Mouse (Mus musculus): ENCODE measurements around the gene Szt2. TPM values are rescaled to one million over a fixed set of nuclear protein-coding genes. Genes with fewer than 3 reads are reported as not detected.

Szt2 gene
- 4.1 and 4.4 TPM in 2 replicates for polyA plus RNA-seq (2015; fragmentation: Nextera tagmentation; extraction: Ambion mirVana)

DNA sequence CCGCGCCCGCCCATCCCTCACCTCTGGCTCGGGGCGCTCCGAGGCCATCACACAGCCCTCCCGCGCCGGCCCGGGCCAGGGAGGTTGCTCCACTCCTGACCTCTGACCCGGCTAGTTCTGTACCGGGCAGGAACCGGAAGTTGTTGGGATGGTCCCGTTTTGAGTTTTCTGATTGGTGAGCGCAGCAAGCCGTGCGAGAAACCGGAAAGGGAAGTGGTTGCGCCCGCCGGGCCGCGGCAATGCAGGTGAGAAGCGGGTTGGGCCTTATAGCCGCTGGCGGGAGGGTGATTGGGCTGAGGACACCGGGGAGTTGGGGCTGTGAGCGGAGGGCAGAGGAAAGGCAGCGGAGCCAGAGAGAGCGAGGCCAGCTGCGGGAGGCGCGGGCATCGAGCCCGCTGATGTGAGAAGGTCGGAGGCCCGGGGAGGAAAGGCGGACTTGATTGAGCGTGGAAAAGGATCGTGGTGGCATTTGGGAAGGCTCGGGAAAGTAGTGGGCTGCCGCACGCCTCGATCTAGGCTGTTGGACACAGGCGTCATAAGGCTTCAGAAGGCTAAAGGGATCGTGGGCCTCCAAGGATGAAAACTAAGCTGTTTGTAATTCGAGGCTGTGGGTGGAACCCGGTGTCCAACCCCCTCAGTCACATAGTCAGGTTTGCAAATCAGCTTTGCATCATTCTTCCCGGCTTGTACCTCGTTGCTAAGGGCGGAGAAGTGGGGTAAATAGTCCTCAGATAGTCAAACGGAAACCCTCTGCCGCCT is at the start of gene Szt2, which contains the start of gene Med8:
Gene Szt2, minus strand, starts transcription at position 132 of the 759 bp plus-strand sequence.
Gene Med8, plus strand, starts transcription at position 196 of the 759 bp plus-strand sequence.
- Histone ChIP-seq H3K27me3 (replicated peaks) (no peaks in the 10 kb centered on the region), H3K4me2 (peak within 1 kb of the TSS; percentile 91), H3K9ac (peak within 1 kb of the TSS; percentile 94), H3K4me1 (peaks cover 21% of the 10 kb centered on the region), H3K36me3 (peaks cover 53% of the 10 kb centered on the region), H3K9me3 (no peaks in the 10 kb centered on the region), H3K27ac (replicated peaks) (peak within 1 kb of the TSS; percentile 70), H3K4me3 (peak within 1 kb of the TSS; percentile 80)
- peak; percentile 91 for ATAC-seq (ENCODE audit: extremely low read depth, insufficient number of reproducible peaks, low FRiP score, low TSS enrichment)
- WGBS: under 1% methylated on average over 51 of the region's 53 CpGs

DNA sequence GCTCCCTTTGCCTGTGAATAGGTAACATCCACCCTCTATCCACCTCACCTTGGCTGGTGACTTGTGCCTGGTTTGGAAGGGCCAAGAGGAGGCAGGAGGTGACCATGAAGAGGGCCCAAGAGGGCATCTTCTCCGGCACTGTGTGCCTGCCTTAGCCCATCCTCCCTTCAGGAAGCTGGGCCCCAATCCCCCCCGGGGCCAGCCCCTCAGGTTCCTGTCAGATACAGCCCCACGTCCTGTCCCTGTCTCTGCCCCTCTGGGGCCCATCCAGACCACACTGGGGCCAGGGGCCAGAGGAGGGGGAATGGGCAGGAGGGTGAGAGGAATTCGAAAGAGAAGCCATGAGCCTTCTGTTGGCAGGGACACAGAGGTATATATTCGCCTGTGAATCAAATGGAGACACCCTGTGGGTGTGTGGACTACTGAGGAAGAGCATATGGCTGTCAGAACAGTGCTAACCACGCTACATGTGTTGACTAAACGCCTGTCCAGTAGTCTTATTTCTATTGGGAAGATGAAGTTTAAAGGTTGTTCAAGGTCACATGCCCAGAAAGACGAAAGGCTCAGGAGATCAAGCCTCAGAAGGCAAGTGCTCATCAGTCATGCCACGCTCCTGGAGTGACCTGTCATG is 48.4 kb upstream of the Szt2 start, which contains the start of gene Mpl:
Gene Mpl, minus strand, starts transcription at position 169 of the 631 bp plus-strand sequence.
- Histone ChIP-seq H3K36me3 (no peaks in the 10 kb centered on the region), H3K27me3 (replicated peaks) (no peaks in the 10 kb centered on the region), H3K9ac (no peak within 1 kb of the TSS), H3K4me1 (no peaks in the 10 kb centered on the region; the same call in 1 of the 2 replicates), H3K4me2 (no peak within 1 kb of the TSS), H3K9me3 (no peaks in the 10 kb centered on the region), H3K27ac (replicated peaks) (no peak within 1 kb of the TSS), H3K4me3 (no peak within 1 kb of the TSS)
- WGBS: 53% methylated on average over 9 of the region's 9 CpGs
- no peak for ATAC-seq (ENCODE audit: extremely low read depth, insufficient number of reproducible peaks, low FRiP score, low TSS enrichment)

DNA sequence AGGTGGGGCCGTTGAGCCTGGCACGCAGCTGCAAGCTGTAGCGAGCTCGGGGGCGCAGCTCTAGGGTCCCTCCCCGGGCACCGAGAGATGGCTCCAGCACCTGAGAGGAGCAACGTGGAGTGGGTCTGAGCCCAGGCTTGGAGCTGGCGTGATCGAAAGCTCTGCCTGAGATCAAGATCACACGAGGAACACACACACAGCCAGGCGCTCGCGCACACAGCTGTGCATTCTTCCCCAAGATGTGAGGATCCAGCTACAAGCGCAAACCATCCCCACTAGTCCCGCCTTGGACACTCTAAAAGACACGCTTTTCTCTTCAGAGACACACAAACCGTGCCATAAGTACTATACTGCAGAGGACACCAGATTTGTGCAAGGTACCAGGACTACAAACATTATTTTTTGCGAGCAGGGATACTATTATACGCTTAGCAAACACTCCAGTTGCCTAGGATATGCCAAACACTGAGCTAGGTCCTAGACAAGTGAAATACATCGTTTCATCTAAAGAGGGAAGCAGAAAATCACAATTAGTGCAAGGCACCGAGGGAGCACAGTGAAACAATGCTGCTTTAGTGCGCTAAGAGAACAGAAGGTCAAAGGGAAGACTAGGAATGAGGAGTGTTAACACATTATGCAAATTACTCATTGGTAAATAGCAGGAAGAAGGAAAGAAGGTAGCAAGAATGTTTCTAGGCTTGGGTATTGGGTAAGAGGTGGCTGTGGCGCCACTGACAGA is 37.5 kb upstream of the Szt2 start:
- ATAC-seq (ENCODE audit: extremely low read depth, insufficient number of reproducible peaks, low FRiP score, low TSS enrichment): no peak
- Histone ChIP-seq H3K27me3 (replicated peaks) (peaks cover 19% of the 10 kb centered on the region), H3K27ac (replicated peaks) (no peak overlapping the region), H3K36me3 (no peaks in the 10 kb centered on the region), H3K4me2 (peak overlapping the region; percentile 76), H3K4me3 (peak overlapping the region; percentile 49), H3K9ac (peak overlapping the region; percentile 71), H3K9me3 (no peaks in the 10 kb centered on the region), H3K4me1 (peaks cover 10% of the 10 kb centered on the region)
- WGBS: 32% methylated on average over 24 of the region's 24 CpGs

DNA sequence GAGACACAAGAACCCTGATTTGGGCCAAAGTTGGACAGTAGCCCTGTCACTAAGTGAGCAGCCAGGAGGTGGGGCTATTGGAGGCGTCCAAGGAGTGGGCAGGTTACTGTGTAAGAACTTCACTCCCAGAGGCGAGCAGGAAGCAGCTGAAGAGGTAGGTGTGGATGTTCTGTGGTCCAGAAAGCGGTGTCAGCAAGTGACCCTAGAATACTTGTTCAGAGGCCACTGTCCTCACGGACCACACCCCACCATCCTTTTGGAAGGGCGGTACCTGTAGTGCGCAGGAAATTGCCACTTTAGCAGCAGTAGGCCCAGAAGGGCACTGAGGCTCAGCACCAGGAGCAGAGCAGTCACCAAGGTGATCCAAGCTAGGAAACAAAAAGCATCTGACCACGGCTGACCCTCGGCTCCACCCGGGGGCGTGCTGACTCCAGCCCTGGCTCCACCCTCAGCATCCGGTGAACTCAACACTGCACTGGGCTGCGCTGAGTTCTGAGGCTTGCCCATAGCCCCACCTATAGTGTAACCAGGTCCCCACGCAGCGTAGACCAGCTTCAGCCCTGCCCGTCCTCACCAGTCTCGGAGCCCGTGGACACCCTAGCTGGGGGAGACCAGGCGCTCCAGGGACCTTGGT is 36.8 kb upstream of the Szt2 start:
- Histone ChIP-seq H3K4me1 (peaks cover 10% of the 10 kb centered on the region), H3K9ac (peak overlapping the region; percentile 71), H3K4me2 (peak overlapping the region; percentile 76), H3K27ac (replicated peaks) (no peak overlapping the region), H3K36me3 (no peaks in the 10 kb centered on the region), H3K9me3 (no peaks in the 10 kb centered on the region), H3K4me3 (peak overlapping the region; percentile 49), H3K27me3 (replicated peaks) (peaks cover 17% of the 10 kb centered on the region)
- 0 out of 2 replicates have a peak, but pooled peaks have one; percentile 46 for ATAC-seq (ENCODE audit: extremely low read depth, insufficient number of reproducible peaks, low FRiP score, low TSS enrichment)
- WGBS: 24% methylated on average over 18 of the region's 18 CpGs

DNA sequence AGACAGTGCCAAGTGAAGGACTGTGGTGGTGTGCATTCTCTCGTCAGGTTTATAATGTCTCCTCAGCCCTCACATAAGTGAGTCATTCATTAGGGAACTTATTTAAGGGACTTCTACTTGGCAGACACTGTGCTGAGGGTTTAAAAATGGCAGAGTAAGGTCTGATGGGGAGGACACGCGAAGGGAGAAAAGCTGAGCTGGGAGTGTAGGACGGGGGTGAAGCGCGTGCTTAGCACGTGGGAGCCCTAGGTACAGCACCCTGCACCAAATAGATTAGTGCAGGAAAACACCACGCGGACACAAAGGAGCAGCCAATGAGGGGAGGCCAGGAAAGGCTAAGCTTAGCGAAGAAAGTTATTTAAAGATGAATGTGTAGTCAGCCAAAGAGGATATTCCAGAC is 36.0 kb upstream of the Szt2 start:
- no peaks in the 10 kb centered on the region for H3K36me3 ChIP-seq
- H3K9ac ChIP-seq: no peak overlapping the region
- no peak overlapping the region for H3K4me3 ChIP-seq
- peaks cover 9% of the 10 kb centered on the region; the same call in 1 of the 2 replicates for H3K27me3 ChIP-seq (replicated peaks)
- ATAC-seq (ENCODE audit: extremely low read depth, insufficient number of reproducible peaks, low FRiP score, low TSS enrichment): no peak
- peaks cover 10% of the 10 kb centered on the region for H3K4me1 ChIP-seq
- 71% methylated on average over 10 of the region's 10 CpGs for WGBS
- no peaks in the 10 kb centered on the region for H3K9me3 ChIP-seq
- no peak overlapping the region for H3K4me2 ChIP-seq
- H3K27ac ChIP-seq (replicated peaks): no peak overlapping the region

DNA sequence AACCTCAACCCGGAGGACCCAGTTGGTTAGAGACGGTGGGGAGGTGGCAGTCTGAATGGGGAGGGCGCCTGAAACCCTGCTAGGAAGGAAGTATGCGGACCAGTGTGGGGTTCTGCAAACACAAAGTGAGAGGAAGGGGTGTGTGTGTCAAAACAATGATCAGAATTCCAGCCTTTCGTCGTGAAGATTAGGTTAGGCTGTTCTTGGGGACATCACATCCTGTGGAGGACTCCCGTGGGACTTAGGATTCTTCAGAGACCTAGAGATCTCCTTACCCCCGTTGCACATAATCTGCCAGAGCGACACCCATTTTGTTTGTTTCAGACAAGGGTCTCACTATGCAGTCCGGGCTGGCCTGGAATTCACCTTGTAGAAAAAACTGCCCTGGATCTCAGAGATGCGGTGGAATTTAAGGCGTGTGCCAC is 28.8 kb upstream of the Szt2 start:
- peaks cover 40% of the 10 kb centered on the region for H3K4me1 ChIP-seq
- H3K4me2 ChIP-seq: peak overlapping the region; percentile 97
- WGBS: 6% methylated on average over 12 of the region's 12 CpGs
- peak overlapping the region; percentile 85 for H3K4me3 ChIP-seq
- no peaks in the 10 kb centered on the region for H3K27me3 ChIP-seq (replicated peaks)
- peak overlapping the region; percentile 95 for H3K27ac ChIP-seq (replicated peaks)
- peak overlapping the region; percentile 84 for H3K9ac ChIP-seq
- no peaks in the 10 kb centered on the region for H3K9me3 ChIP-seq
- no peak for ATAC-seq (ENCODE audit: extremely low read depth, insufficient number of reproducible peaks, low FRiP score, low TSS enrichment)
- peaks cover 32% of the 10 kb centered on the region for H3K36me3 ChIP-seq

DNA sequence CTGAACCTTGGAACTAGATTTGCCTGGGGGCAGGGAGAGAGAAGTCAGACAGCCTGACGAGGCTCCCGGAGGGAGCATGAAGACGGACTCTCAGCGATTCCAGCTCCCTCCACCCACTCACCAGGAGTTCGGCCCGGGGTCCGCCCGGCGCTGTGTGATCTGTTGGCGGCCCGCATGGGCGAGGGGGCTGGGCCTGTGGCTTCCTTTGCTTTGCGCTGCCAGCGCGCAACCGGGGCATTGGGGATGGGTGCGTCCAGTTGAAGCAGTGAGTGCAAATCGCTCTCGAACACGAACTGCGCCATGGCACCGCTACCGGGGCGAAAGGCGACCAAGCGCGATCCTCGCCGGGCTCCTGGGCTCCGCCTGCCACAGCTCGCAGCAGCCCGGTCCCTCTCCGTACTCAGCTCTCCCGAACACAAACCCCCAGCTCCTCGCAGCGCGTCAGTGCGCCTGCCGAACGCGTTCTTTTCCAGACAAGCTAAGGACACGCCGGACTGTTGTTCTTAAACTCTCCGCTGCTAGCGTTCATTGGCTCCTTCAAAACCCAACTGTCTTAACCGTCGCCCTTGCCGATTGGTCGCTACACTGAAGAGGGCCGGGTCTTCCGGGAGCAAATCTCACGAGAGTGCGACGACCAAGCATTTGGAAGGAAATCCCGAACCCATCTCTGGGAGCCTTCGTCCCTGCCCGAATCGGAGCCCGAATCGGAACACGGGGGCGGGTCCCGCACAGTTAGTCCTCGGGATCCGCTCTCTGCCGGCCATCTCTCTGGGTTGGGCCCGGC is 27.9 kb upstream of the Szt2 start, which contains the start of gene Cdc20:
Gene Cdc20, minus strand, starts transcription at position 533 of the 784 bp plus-strand sequence.
- peaks cover 40% of the 10 kb centered on the region for H3K36me3 ChIP-seq
- peak; percentile 87 for ATAC-seq (ENCODE audit: extremely low read depth, insufficient number of reproducible peaks, low FRiP score, low TSS enrichment)
- peak within 1 kb of the TSS; percentile 97 for H3K4me2 ChIP-seq
- WGBS: under 1% methylated on average over 67 of the region's 67 CpGs
- H3K4me1 ChIP-seq: peaks cover 45% of the 10 kb centered on the region
- no peaks in the 10 kb centered on the region for H3K27me3 ChIP-seq (replicated peaks)
- H3K9ac ChIP-seq: peak within 1 kb of the TSS; percentile 93
- H3K27ac ChIP-seq (replicated peaks): peak within 1 kb of the TSS; percentile 95
- peak within 1 kb of the TSS; percentile 85 for H3K4me3 ChIP-seq
- H3K9me3 ChIP-seq: no peaks in the 10 kb centered on the region

DNA sequence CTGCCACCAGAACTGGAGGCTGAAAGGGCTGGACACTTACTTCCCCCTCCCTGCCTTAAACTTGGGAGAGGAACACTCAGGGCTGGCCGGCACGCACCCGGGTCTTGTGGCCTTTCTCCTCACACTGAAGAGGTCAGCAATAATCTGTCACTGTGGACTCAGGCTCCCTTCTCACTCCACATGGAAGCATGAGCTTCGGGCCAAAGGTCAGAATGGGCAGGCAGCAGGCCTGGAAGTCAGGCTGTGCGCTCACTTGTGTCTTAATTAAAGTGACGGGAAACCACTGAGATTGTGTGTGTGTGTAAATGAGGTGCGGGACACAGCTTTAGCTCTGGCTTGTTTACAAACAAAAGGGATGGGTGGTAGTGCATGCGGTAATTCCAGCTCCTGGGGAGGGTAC is 23.3 kb upstream of the Szt2 start:
- Histone ChIP-seq H3K9ac (no peak overlapping the region), H3K27ac (replicated peaks) (no peak overlapping the region), H3K4me3 (no peak overlapping the region), H3K36me3 (peaks cover 63% of the 10 kb centered on the region), H3K9me3 (no peaks in the 10 kb centered on the region), H3K4me1 (peaks cover 60% of the 10 kb centered on the region), H3K4me2 (no peak overlapping the region), H3K27me3 (replicated peaks) (no peaks in the 10 kb centered on the region)
- no peak for ATAC-seq (ENCODE audit: extremely low read depth, insufficient number of reproducible peaks, low FRiP score, low TSS enrichment)
- WGBS: 81% methylated on average over 8 of the region's 8 CpGs

DNA sequence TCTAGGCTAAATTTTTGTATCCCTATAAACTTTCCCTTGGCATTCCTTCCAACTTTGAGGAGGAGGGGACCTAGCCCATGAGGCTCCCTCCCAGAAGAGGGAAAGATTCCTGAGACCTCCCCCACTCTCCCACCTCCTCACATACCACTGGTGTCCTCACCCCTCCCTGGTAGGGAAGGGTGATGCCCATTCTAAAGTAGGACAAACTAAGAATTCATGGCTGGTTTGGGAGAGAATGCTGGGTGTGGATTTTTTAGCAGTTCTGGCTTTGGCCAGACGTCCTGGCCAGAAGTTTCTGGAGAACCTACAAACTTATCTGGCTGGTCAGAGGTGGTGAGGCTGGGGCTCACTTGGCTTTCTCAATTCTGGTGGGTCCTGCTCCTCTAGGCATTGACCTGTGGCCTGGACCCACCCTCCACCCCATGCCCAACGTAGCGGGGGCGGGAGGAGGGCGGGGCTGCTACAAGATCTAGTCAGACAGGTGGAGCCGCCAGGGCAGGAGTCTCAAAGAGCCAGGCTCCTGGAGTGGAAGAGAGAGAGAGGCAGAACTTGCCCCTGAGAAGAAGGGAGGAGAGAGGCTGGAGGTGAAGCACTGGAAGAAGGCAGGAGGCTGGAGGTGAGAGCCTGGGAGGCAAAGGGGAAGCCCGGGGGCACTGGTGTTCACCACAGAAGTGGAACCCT is 20.3 kb upstream of the Szt2 start:
- peak overlapping the region; percentile 84; the same call in 1 of the 2 replicates for H3K27ac ChIP-seq (replicated peaks)

More for the DNA sequence above, 20.3 kb upstream of the Szt2 start:
- Histone ChIP-seq H3K4me3 (peak overlapping the region; percentile 77), H3K4me2 (peak overlapping the region; percentile 83), H3K9ac (peak overlapping the region; percentile 89), H3K4me1 (peaks cover 40% of the 10 kb centered on the region), H3K9me3 (no peaks in the 10 kb centered on the region), H3K36me3 (peaks cover 46% of the 10 kb centered on the region), H3K27me3 (replicated peaks) (no peaks in the 10 kb centered on the region)
- WGBS: 39% methylated on average over 7 of the region's 7 CpGs
- no peak for ATAC-seq (ENCODE audit: extremely low read depth, insufficient number of reproducible peaks, low FRiP score, low TSS enrichment)
